Mouse (Mus musculus) megakaryocyte, embryonic 14.5 days (primary cell): ENCODE data around the gene Csnk1e. TPM values are rescaled to one million over a fixed set of nuclear protein-coding genes. Genes with fewer than 3 reads are reported as not detected.

Experiments used
- H3K27me3 ChIP-seq: replicated peaks from 2 replicates; pipeline ENCODE3; 2012; ENCODE audit warnings: inconsistent platforms
- H3K36me3 ChIP-seq: replicated peaks from 2 replicates; pipeline ENCODE3; 2012; ENCODE audit warnings: low read length, inconsistent platforms, mixed read lengths
- H3K4me1 ChIP-seq: 2 replicates; pipeline ENCODE4 v1.6.1; 2012; ENCODE audit warnings: inconsistent platforms
- H3K4me3 ChIP-seq: replicated peaks from 2 replicates; pipeline ENCODE3; 2012; ENCODE audit warnings: moderate library complexity, mild to moderate bottlenecking, inconsistent platforms
- H3K9me3 ChIP-seq: 2 replicates; pipeline ENCODE4 v1.6.1; 2012; ENCODE audit warnings: inconsistent platforms
- FLI1 ChIP-seq: IDR thresholded peaks from 2 replicates; pipeline ENCODE4 v1.6.1; 2012; ENCODE audit warnings: low read length, inconsistent platforms, mixed read lengths
- GATA1 ChIP-seq: IDR thresholded peaks from 3 replicates; pipeline ENCODE4 v1.6.1; 2012; ENCODE audit warnings: mixed read lengths, low read length, inconsistent platforms, borderline replicate concordance
- polyA plus RNA-seq: library from polyadenylated mRNA; stranded (reverse); fragments of >175 nt; gene quantifications from 2 replicates; pipeline ENCODE4 v1.2.3, GENCODE M21; 2012; ENCODE audit warnings: low replicate concordance; ENCODE audit not compliant: insufficient read depth

Gene Csnk1e
- polyA plus RNA-seq, 1 experiment, result 77.4 TPM

DNA sequence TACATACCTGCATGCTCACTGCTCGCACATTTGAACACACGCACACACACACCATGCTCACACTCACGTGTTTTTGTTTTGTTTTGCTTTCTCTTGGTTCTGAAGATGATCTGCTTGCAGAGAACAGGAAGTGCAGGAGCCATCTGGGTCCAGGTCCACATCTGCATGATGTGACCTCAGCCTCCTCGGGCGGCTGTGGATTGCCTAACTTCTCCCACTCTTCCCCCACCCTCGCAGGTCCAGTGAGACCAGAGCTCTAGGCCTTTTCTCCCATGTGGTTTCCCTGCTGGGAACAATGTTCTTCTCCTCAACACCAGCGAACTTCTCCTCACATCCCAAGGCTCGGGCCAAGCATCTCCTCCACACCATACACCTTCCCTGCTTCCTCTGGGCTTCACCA, 41.6 kb downstream of the Csnk1e start:
- H3K4me3 ChIP-seq, result peak overlapping the region; percentile 54

DNA sequence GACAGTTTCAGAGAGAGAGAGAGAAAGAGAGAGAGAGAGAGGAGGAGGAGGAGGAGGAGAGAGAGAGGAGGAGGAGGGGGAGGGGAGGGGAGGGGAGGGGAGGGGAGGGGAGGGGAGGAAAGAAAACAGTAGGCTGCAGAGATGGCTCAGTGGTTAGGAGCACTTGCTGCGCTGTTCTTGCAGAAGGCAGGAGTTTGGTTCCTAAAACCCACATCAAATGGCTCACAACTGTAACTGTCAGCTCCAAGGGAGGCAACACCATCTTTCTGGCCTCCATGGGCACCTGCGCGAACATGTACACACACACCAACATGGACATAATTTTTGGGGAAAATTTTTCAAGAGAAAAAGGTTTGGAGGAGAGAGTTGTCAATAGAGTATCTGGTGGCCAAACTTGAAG, 42.2 kb downstream of the Csnk1e start:
- no peak overlapping the region for H3K4me3 ChIP-seq
- H3K27me3 ChIP-seq, result no peaks in the 10 kb centered on the region
- H3K9me3 ChIP-seq, result peaks cover 4% of the 10 kb centered on the region; the same call in 1 of the 2 replicates
- no peak for TF ChIP-seq GATA1
- TF ChIP-seq FLI1, result no peak
- H3K4me1 ChIP-seq, result peaks cover 44% of the 10 kb centered on the region
- H3K36me3 ChIP-seq, result peaks cover 18% of the 10 kb centered on the region

More for the DNA sequence above, 41.6 kb downstream of the Csnk1e start:
- peaks cover 4% of the 10 kb centered on the region; the same call in 1 of the 2 replicates for H3K9me3 ChIP-seq
- no peaks in the 10 kb centered on the region for H3K27me3 ChIP-seq
- H3K4me1 ChIP-seq, result peaks cover 38% of the 10 kb centered on the region
- TF ChIP-seq GATA1 (no peak), FLI1 (no peak)
- H3K36me3 ChIP-seq, result peaks cover 24% of the 10 kb centered on the region

DNA sequence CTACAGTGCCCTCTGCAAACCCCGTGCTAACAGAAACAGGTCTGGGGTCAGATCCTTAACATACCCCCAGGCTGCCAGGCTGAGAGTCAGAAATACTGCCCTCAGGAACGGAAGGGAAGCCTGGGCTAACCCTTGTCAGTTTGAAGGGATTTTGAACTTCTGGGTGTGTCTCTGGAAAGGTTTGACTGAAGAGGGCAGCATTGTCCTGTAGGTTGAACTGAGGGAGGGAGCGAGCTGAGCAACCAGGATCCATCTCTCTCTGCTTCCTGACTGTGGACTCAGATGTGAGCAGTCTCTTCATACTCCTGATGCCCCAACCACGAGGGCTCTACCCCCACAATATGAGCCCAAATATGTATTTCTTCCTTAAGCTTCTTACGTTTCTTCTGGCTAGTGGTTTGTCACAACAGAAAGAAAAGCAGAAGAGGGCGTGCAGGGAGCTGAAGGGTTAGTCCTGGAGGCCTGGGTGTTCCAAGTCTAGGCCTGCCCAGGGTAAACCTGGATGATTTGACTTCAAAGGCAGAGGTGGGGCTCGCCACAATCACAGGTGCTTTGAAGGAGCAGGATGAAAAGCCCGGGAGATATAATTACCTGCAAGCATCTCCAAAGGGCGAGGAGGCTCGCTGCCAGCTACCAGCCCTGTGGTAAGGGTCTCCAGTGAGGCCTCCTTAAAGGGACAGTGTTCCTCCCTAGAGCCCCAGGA, 43.9 kb downstream of the Csnk1e start:
- peaks cover 4% of the 10 kb centered on the region for H3K36me3 ChIP-seq
- peaks cover 4% of the 10 kb centered on the region; the same call in 1 of the 2 replicates for H3K9me3 ChIP-seq
- H3K4me3 ChIP-seq, result no peak overlapping the region
- TF ChIP-seq FLI1 (no peak), GATA1 (no peak)
- H3K27me3 ChIP-seq, result no peaks in the 10 kb centered on the region
- peaks cover 57% of the 10 kb centered on the region for H3K4me1 ChIP-seq

GRCm38 (mm10) chr15:79409077-79409573, 46.2 kb downstream of the Csnk1e start:
- peaks cover 4% of the 10 kb centered on the region; the same call in 1 of the 2 replicates for H3K9me3 ChIP-seq
- TF ChIP-seq GATA1 (no peak), FLI1 (no peak)
- peaks cover 60% of the 10 kb centered on the region for H3K4me1 ChIP-seq
- peaks cover 2% of the 10 kb centered on the region for H3K27me3 ChIP-seq
- H3K4me3 ChIP-seq, result peak overlapping the region; percentile 73
- no peaks in the 10 kb centered on the region for H3K36me3 ChIP-seq

- Histone ChIP-seq H3K36me3 (no peaks in the 10 kb centered on the region), H3K4me1 (peaks cover 68% of the 10 kb centered on the region), H3K9me3 (peaks cover 2% of the 10 kb centered on the region; the same call in 1 of the 2 replicates), H3K4me3 (no peak overlapping the region), H3K27me3 (peaks cover 6% of the 10 kb centered on the region)
- TF ChIP-seq GATA1 (no peak), FLI1 (no peak)
These were observed 48.8 kb downstream of the Csnk1e start for GRCm38 (mm10) chr15:79406564-79406963.

DNA sequence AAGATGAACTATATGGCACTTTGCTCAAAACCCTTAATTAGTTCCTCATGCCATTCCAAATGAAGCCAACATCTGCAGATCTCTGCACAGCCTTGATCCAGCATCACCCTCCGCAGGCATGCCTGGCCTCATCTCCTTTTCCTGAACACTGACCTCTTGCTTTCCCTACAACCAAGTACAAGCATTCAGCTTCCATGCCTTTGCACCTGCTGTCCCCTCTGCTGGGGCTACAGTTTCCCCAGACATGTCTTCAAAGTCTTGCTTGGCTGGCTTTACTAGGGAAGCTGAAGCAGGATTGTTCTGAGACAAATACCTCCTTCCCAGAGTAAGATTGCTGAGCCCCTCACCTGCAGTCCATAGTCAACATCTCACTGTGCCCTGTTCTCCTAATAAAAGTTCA, 51.1 kb downstream of the Csnk1e start:
- H3K4me3 ChIP-seq, result peak overlapping the region; percentile 98
- peaks cover 3% of the 10 kb centered on the region for H3K36me3 ChIP-seq
- H3K4me1 ChIP-seq, result peaks cover 85% of the 10 kb centered on the region
- peaks cover 6% of the 10 kb centered on the region for H3K27me3 ChIP-seq
- TF ChIP-seq FLI1 (no peak), GATA1 (no peak)
- H3K9me3 ChIP-seq, result no peaks in the 10 kb centered on the region

DNA sequence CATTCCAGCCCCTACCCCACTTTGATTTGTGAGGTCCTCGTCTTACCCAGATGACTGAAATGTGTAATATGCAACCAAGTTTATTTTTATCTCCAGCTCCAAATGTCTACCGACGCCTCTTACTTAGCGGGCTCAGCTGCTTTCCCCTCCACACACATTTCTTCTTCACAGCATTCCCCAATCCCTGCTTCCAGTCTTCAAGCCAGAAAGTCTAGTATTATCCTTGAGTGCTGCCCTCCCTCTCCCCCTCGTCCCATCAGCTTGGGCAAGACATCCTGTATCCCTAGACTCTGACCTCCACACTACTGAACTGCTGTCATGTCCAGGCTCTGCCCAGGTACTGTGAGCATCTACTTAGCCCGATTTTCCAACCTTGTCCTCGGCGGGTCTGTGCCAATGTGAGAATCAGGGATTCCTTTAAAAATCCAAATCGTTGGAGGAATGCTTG, 51.6 kb downstream of the Csnk1e start:
- Histone ChIP-seq H3K36me3 (peaks cover 3% of the 10 kb centered on the region), H3K4me1 (peaks cover 85% of the 10 kb centered on the region), H3K9me3 (no peaks in the 10 kb centered on the region), H3K4me3 (peak overlapping the region; percentile 98), H3K27me3 (peaks cover 6% of the 10 kb centered on the region)
- TF ChIP-seq GATA1 (no peak), FLI1 (no peak)

- Histone ChIP-seq H3K36me3 (peaks cover 10% of the 10 kb centered on the region), H3K27me3 (peaks cover 6% of the 10 kb centered on the region), H3K9me3 (no peaks in the 10 kb centered on the region), H3K4me1 (peaks cover 85% of the 10 kb centered on the region), H3K4me3 (peak within 1 kb of the TSS; percentile 98)
- TF ChIP-seq GATA1, result no peak
- TF ChIP-seq FLI1, result no peak
These were observed 52.3 kb downstream of the Csnk1e start, which contains the start of gene Tmem184b for GRCm38 (mm10) chr15:79402836-79403762. Gene Tmem184b, minus strand, starts transcription at chr15:79403569.

GRCm38 (mm10) chr15:79402176-79402575, 53.2 kb downstream of the Csnk1e start:
- no peaks in the 10 kb centered on the region for H3K9me3 ChIP-seq
- peaks cover 83% of the 10 kb centered on the region for H3K4me1 ChIP-seq
- TF ChIP-seq FLI1, result no peak
- no peak for TF ChIP-seq GATA1
- H3K4me3 ChIP-seq, result peak overlapping the region; percentile 98
- peaks cover 6% of the 10 kb centered on the region for H3K27me3 ChIP-seq
- H3K36me3 ChIP-seq, result peaks cover 14% of the 10 kb centered on the region

DNA sequence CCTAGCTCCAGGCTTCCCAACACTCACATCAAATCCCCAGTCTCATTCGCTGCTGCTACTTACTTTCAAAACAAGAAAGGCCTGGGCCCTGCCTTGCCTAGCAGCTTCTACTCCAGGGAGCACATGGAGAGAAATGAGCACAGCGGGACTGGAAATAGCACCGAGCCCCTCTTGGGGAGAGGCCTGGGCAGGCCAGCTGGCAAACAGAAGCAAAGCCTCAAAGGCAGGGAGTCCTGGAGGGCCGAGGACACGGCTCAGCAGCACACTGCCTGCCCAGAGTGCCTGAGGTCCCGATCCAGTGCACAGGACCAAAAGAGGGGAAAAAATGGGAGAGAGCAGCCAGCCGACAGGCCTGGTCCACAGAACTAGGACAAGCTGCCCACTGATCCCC, 54.4 kb downstream of the Csnk1e start:
- peaks cover 6% of the 10 kb centered on the region for H3K27me3 ChIP-seq
- peak overlapping the region; percentile 86 for H3K4me3 ChIP-seq
- H3K9me3 ChIP-seq, result no peaks in the 10 kb centered on the region
- TF ChIP-seq FLI1 (no peak), GATA1 (no peak)
- peaks cover 14% of the 10 kb centered on the region for H3K36me3 ChIP-seq
- H3K4me1 ChIP-seq, result peaks cover 83% of the 10 kb centered on the region
